Mouse (Mus musculus): Measurements from ENCODE around the gene Rhof. TPM values are rescaled to one million over a fixed set of nuclear protein-coding genes. Genes with fewer than 3 reads are reported as not detected.

Gene Rhof
- polyA plus RNA-seq (2017; shearing (Covaris generic)), result 100 to 1,000 TPM in 1 of 2 experiments, 10 to 100 TPM in 1; 80.6 to 101 TPM

GRCm38 (mm10) chr5:123132308-123133071 lies at the start of gene Rhof:
Rhof (minus strand) TSS chr5:123132692.
- ATAC-seq, result peak; percentile 65

- no peak for ATAC-seq
Measured at GRCm38 (mm10) chr5:123181536-123181935, 49.0 kb upstream of the Rhof start.

- ATAC-seq, result no peak
Measured at GRCm38 (mm10) chr5:123180390-123180789, 47.9 kb upstream of the Rhof start.

- ATAC-seq, result peak; percentile 34
Measured at GRCm38 (mm10) chr5:123178792-123179191, 46.3 kb upstream of the Rhof start.

- peak; percentile 72 for ATAC-seq
Measured at GRCm38 (mm10) chr5:123171646-123172350, 39.3 kb upstream of the Rhof start.

- no peak for ATAC-seq
Measured at GRCm38 (mm10) chr5:123170365-123170764, 37.9 kb upstream of the Rhof start.

- no peak for ATAC-seq
Measured at GRCm38 (mm10) chr5:123169284-123169683, 36.8 kb upstream of the Rhof start, which contains the start of gene Psmd9. Psmd9 (plus strand) TSS chr5:123169413.

- peak; percentile 27 for ATAC-seq
Measured at GRCm38 (mm10) chr5:123167591-123167990, 35.1 kb upstream of the Rhof start.

GRCm38 (mm10) chr5:123166437-123166836 lies 33.9 kb upstream of the Rhof start:
- no peak for ATAC-seq

- ATAC-seq, result no peak
Measured at GRCm38 (mm10) chr5:123162942-123163341, 30.4 kb upstream of the Rhof start.

- ATAC-seq, result no peak
Measured at GRCm38 (mm10) chr5:123160341-123160740, 27.8 kb upstream of the Rhof start.

GRCm38 (mm10) chr5:123159866-123160265 lies 27.4 kb upstream of the Rhof start:
- no peak for ATAC-seq

GRCm38 (mm10) chr5:123159446-123159845 lies 27.0 kb upstream of the Rhof start:
- no peak for ATAC-seq

- ATAC-seq, result no peak
Measured at GRCm38 (mm10) chr5:123157972-123158371, 25.5 kb upstream of the Rhof start.

GRCm38 (mm10) chr5:123156763-123157162 lies 24.3 kb upstream of the Rhof start:
- ATAC-seq, result no peak

- peak; percentile 32 for ATAC-seq
Measured at GRCm38 (mm10) chr5:123155425-123155824, 22.9 kb upstream of the Rhof start.

- no peak for ATAC-seq
Measured at GRCm38 (mm10) chr5:123152901-123153300, 20.4 kb upstream of the Rhof start.

- no peak for ATAC-seq
Measured at GRCm38 (mm10) chr5:123151707-123152362, 19.3 kb upstream of the Rhof start.

- ATAC-seq, result peak; percentile 75
Measured at GRCm38 (mm10) chr5:123151077-123151476, 18.6 kb upstream of the Rhof start.

GRCm38 (mm10) chr5:123150641-123151040 lies 18.1 kb upstream of the Rhof start:
- ATAC-seq, result peak; percentile 82

GRCm38 (mm10) chr5:123149451-123150400 lies 17.2 kb upstream of the Rhof start:
- peak; percentile 53 for ATAC-seq

All from CD4-positive, CD25-positive, alpha-beta regulatory T cell, adult 4 months (primary cell).